Mouse (Mus musculus) heart, postnatal 0 days (tissue): ENCODE measurements around the gene St6galnac6.

ENCODE experiments used
- CTCF ChIP-seq: IDR thresholded peaks from 2 replicates; pipeline ENCODE4 v1.5.1; 2016; ENCODE audit warnings: antibody characterized with exemption, control low read depth, low read depth
- EP300 ChIP-seq: IDR thresholded peaks from 2 replicates; pipeline ENCODE4 v1.6.1; 2016; ENCODE audit warnings: antibody characterized with exemption, low read depth

GRCm38 (mm10) chr2:32581450-32582095, 17.9 kb upstream of the St6galnac6 start:
- TF ChIP-seq CTCF = no peak; the same call in 1 of the 2 replicates
- TF ChIP-seq EP300 = no peak
